Mouse (Mus musculus) lung, postnatal 10 days (tissue): Measurements from ENCODE around the gene Brd7.

ENCODE experiments used
- DNase-seq: peaks from one replicate; pipeline ENCODE4 v3.0.0; 2021

The Brd7 gene

GRCm38 (mm10) chr8:88307736-88308135, 54.3 kb downstream of the Brd7 start:
- DNase-seq, result no peak

- peak; percentile 63 for DNase-seq
These were observed 55.5 kb downstream of the Brd7 start for GRCm38 (mm10) chr8:88306511-88306910.

- DNase-seq, result no peak
These were observed 56.2 kb downstream of the Brd7 start for GRCm38 (mm10) chr8:88305814-88306213.

GRCm38 (mm10) chr8:88301589-88302437, 60.2 kb downstream of the Brd7 start:
- peak; percentile 44 for DNase-seq

- DNase-seq, result no peak
These were observed 61.9 kb downstream of the Brd7 start for GRCm38 (mm10) chr8:88299907-88300603.

GRCm38 (mm10) chr8:88298733-88299103, 63.3 kb downstream of the Brd7 start:
- DNase-seq, result no peak

- DNase-seq, result no peak
These were observed 63.8 kb downstream of the Brd7 start for GRCm38 (mm10) chr8:88297976-88298732.

GRCm38 (mm10) chr8:88294977-88295376, 67.0 kb downstream of the Brd7 start:
- no peak for DNase-seq

- no peak for DNase-seq
These were observed 68.2 kb downstream of the Brd7 start for GRCm38 (mm10) chr8:88293590-88294356.

GRCm38 (mm10) chr8:88292926-88293325, 69.1 kb downstream of the Brd7 start:
- DNase-seq, result no peak

GRCm38 (mm10) chr8:88291305-88291690, 70.7 kb downstream of the Brd7 start:
- DNase-seq, result no peak

GRCm38 (mm10) chr8:88290326-88291304, 71.4 kb downstream of the Brd7 start:
- DNase-seq, result no peak

- no peak for DNase-seq
These were observed 72.1 kb downstream of the Brd7 start for GRCm38 (mm10) chr8:88289901-88290300.

GRCm38 (mm10) chr8:88288622-88289242, 73.3 kb downstream of the Brd7 start:
- DNase-seq, result peak; percentile 74

GRCm38 (mm10) chr8:88286421-88286960, 75.5 kb downstream of the Brd7 start:
- no peak for DNase-seq

- DNase-seq, result peak; percentile 66
These were observed 76.3 kb downstream of the Brd7 start for GRCm38 (mm10) chr8:88285469-88286356.

- DNase-seq, result peak; percentile 58
These were observed 77.3 kb downstream of the Brd7 start for GRCm38 (mm10) chr8:88284738-88285137.

GRCm38 (mm10) chr8:88283243-88284115, 78.5 kb downstream of the Brd7 start:
- no peak for DNase-seq

- peak; percentile 87 for DNase-seq
These were observed 79.3 kb downstream of the Brd7 start for GRCm38 (mm10) chr8:88282684-88283083.
